Mouse (Mus musculus) midbrain, embryonic 15.5 days (tissue): ENCODE data around the gene Itm2b. TPM values are rescaled to one million over a fixed set of nuclear protein-coding genes. Genes with fewer than 3 reads are reported as not detected.

Source experiments
- ATAC-seq: fragments of 200-750 bp; cut with Nextera tagmentation; replicated peaks from 2 replicates; pipeline ENCODE4 v1.8.0; 2017; ENCODE audit warnings: moderate TSS enrichment
- H3K27ac ChIP-seq: fragments of 300-500 bp; sonication (generic); 2 replicates; pipeline ENCODE4 v1.5.1; 2015; ENCODE audit warnings: mild to moderate bottlenecking, inconsistent platforms
- H3K27me3 ChIP-seq: fragments of 300-500 bp; sonication (generic); replicated peaks from 2 replicates; pipeline ENCODE4 v1.6.1; 2015; ENCODE audit warnings: inconsistent platforms
- H3K36me3 ChIP-seq: fragments of 300-500 bp; sonication (generic); replicated peaks from 2 replicates; pipeline ENCODE4 v1.6.1; 2015; ENCODE audit warnings: inconsistent platforms
- H3K4me1 ChIP-seq: fragments of 300-500 bp; sonication (generic); 2 replicates; pipeline ENCODE4 v1.6.1; 2015; ENCODE audit warnings: inconsistent platforms
- H3K4me2 ChIP-seq: fragments of 300-500 bp; sonication (generic); 2 replicates; pipeline ENCODE4 v1.6.1; 2015; ENCODE audit warnings: inconsistent platforms, mild to moderate bottlenecking, moderate library complexity
- H3K4me3 ChIP-seq: fragments of 300-500 bp; sonication (generic); 2 replicates; pipeline ENCODE4 v1.5.1; 2015; ENCODE audit warnings: mild to moderate bottlenecking, inconsistent platforms
- H3K9ac ChIP-seq: fragments of 300-500 bp; sonication (generic); 2 replicates; pipeline ENCODE4 v1.6.1; 2015; ENCODE audit warnings: mild to moderate bottlenecking, inconsistent platforms
- H3K9me3 ChIP-seq: fragments of 300-500 bp; sonication (generic); 2 replicates; pipeline ENCODE4 v1.6.1; 2016; ENCODE audit warnings: inconsistent platforms
- WGBS: fragments of 180-500 bp; shearing (Covaris S2); methylation state at CpG from one replicate; pipeline ENCODE4 v1.1.7; 2015; ENCODE audit warnings: mixed read lengths; 5-methylcytosine and 5-hydroxymethylcytosine counted together
- polyA plus RNA-seq: library from polyadenylated mRNA; unstranded; fragments of >200 nt; fragmentation: Nextera tagmentation; extraction: Ambion mirVana; gene quantifications from 2 replicates; pipeline ENCODE4 v1.2.1, GENCODE M21; 2015

Gene Itm2b
- polyA plus RNA-seq, 1 experiment from 2014 or later, result 590 TPM

- Histone ChIP-seq H3K9me3 (no peaks in the 10 kb centered on the region), H3K27ac (peak overlapping the region; percentile 97), H3K36me3 (no peaks in the 10 kb centered on the region), H3K27me3 (no peaks in the 10 kb centered on the region), H3K9ac (peak overlapping the region; percentile 92), H3K4me2 (peak overlapping the region; percentile 62), H3K4me3 (peak overlapping the region; percentile 71), H3K4me1 (peaks cover 22% of the 10 kb centered on the region)
- 0 out of 2 replicates have a peak, but pooled peaks have one; percentile 32 for ATAC-seq
- WGBS, result 11% methylated on average over 8 of the region's 8 CpGs
Measured at GRCm38 (mm10) chr14:73326511-73326910, 58.6 kb downstream of the Itm2b start.

DNA sequence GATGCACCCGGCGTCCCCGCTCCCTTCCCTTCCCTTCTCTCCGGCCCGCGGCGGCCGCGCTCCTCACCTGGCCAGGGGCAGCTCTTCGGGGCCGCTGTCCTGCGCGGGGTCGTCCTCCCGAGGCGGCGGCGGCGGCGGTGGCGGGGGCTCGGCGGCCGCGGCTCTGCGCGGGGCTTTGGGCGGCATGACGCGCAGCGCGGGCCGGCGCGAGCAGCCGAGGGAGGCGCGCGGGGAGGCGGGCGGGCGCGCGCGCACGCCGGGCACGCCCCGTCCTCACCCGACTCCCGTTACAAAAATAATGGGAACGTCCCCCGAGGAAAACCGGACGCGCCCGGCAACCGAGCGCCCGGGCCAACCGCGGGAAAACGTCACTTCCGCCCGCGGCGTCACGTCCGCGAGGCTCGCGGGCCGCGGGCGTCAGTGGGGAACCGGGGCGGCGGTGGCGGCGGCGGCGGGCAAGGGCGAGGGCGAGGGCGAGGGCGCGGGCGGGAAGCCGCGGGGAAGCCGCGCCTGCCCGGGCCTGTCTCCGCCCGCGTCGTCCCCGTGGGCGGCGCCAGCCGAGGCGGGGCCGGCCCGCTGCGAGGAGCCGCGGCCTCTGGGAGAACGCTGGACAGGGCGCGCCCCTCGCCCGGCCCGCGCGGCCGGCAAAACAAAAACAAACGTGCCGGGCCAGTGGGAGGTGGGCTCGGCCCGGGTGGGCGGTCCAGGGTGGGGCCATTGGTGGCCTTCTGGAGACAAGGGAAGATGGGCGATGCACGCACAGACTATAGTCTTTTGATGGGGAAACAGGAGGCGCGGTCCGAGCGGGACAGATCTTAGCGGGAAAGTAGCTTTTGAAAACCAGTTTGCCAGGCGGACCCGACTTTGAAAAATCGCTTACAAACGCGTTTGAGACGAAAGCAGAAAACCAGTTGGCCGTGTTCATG lies 59.4 kb downstream of the Itm2b start, which contains the start of gene Rb1:
TSS of gene Rb1 (minus strand) at position 367 of the 926 bp plus-strand sequence.
- Histone ChIP-seq H3K9ac (peak within 1 kb of the TSS; percentile 92), H3K4me1 (peaks cover 22% of the 10 kb centered on the region), H3K4me2 (peak within 1 kb of the TSS; percentile 62), H3K27me3 (no peaks in the 10 kb centered on the region), H3K9me3 (no peaks in the 10 kb centered on the region), H3K36me3 (no peaks in the 10 kb centered on the region), H3K4me3 (peak within 1 kb of the TSS; percentile 71), H3K27ac (peak within 1 kb of the TSS; percentile 97)
- under 1% methylated on average over 95 of the region's 135 CpGs for WGBS
- ATAC-seq, result peak; percentile 92

- Histone ChIP-seq H3K4me1 (peaks cover 22% of the 10 kb centered on the region), H3K36me3 (no peaks in the 10 kb centered on the region), H3K27ac (peak overlapping the region; percentile 97), H3K27me3 (no peaks in the 10 kb centered on the region), H3K4me2 (peak overlapping the region; percentile 62), H3K9me3 (no peaks in the 10 kb centered on the region), H3K9ac (peak overlapping the region; percentile 92), H3K4me3 (peak overlapping the region; percentile 71)
- peak; percentile 71 for ATAC-seq
- WGBS, result 0% methylated on average over 41 of the region's 55 CpGs
Measured at GRCm38 (mm10) chr14:73324634-73325455, 60.2 kb downstream of the Itm2b start.

DNA sequence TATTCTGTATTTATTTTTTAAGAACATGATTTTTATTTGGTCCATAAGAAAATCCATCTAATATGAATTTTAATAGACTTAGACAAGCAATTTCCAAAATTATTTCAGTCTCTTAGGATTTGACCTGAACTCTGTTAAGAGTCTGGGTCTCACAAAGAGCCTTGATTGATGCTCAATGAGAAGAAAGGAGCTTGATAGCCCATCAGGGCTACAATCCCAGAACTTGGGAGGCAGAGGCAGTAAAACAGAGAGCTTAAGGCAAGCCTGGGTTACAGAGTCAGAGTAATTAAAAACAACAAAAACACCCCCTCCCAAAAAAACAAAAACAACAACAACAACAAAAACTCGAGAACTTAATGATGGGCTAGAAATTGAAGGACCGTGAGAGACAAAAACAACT lies 61.1 kb downstream of the Itm2b start:
- Histone ChIP-seq H3K27ac (no peak overlapping the region), H3K9ac (no peak overlapping the region), H3K4me2 (peak overlapping the region; percentile 62), H3K9me3 (no peaks in the 10 kb centered on the region), H3K4me1 (peaks cover 22% of the 10 kb centered on the region), H3K4me3 (no peak overlapping the region), H3K36me3 (no peaks in the 10 kb centered on the region), H3K27me3 (no peaks in the 10 kb centered on the region)
- no peak for ATAC-seq
- WGBS, result 44% methylated on average over 2 of the region's 2 CpGs

- Histone ChIP-seq H3K27ac (no peak overlapping the region), H3K4me2 (no peak overlapping the region), H3K27me3 (no peaks in the 10 kb centered on the region), H3K9ac (no peak overlapping the region), H3K36me3 (no peaks in the 10 kb centered on the region), H3K4me3 (no peak overlapping the region), H3K9me3 (no peaks in the 10 kb centered on the region), H3K4me1 (peaks cover 22% of the 10 kb centered on the region)
- no peak for ATAC-seq
- 93% methylated on average over 3 of the region's 3 CpGs for whole genome bisulfite sequencing
Measured at GRCm38 (mm10) chr14:73322142-73322541, 62.9 kb downstream of the Itm2b start.

DNA sequence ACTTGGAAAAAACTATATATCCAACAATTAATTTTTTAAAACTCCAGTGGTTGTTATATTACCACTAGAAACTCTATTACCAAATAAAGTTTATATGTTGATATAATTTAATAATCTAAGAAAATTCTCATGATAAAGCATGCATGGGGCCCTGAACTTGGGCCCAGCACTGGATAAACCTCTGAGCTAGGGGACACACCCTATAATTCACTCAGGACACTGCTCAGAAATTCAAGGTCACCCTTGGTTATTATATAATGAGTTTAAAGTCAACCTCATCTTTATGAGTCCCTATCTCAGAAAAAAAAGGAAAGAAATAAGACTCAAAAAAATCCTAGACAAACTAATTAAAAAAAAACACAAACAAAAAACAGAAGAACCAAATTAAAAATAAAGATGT lies 68.2 kb downstream of the Itm2b start:
- Histone ChIP-seq H3K4me2 (no peak overlapping the region), H3K27ac (no peak overlapping the region), H3K4me1 (no peaks in the 10 kb centered on the region), H3K9ac (no peak overlapping the region), H3K36me3 (no peaks in the 10 kb centered on the region), H3K9me3 (no peaks in the 10 kb centered on the region), H3K27me3 (no peaks in the 10 kb centered on the region), H3K4me3 (no peak overlapping the region)
- ATAC-seq, result no peak

DNA sequence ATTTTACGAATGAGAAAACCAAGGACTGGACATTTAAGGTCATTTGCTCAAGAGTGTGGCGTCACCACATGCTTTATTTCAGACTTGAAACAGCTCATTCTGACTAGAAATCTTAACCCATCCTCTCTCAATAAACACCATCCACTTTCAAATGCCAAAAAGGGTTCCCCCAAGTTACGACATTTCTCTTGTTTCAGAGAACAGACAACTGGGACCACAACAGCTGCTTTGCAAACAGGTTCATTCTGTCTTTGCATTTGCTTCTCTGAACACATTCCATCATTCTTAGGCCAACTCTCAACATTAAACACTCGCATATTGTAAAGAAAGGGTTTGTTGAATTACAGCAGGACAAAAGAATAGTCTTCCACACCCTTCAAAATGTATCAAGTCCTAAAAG lies 71.2 kb downstream of the Itm2b start:
- 58% methylated on average over 4 of the region's 4 CpGs for WGBS
- no peaks in the 10 kb centered on the region for H3K27me3 ChIP-seq
- no peaks in the 10 kb centered on the region for H3K36me3 ChIP-seq
- no peak overlapping the region for H3K4me3 ChIP-seq
- no peak overlapping the region for H3K4me2 ChIP-seq
- H3K9me3 ChIP-seq, result no peaks in the 10 kb centered on the region
- no peak overlapping the region for H3K27ac ChIP-seq
- no peak for ATAC-seq
- no peak overlapping the region for H3K9ac ChIP-seq
- H3K4me1 ChIP-seq, result no peaks in the 10 kb centered on the region

DNA sequence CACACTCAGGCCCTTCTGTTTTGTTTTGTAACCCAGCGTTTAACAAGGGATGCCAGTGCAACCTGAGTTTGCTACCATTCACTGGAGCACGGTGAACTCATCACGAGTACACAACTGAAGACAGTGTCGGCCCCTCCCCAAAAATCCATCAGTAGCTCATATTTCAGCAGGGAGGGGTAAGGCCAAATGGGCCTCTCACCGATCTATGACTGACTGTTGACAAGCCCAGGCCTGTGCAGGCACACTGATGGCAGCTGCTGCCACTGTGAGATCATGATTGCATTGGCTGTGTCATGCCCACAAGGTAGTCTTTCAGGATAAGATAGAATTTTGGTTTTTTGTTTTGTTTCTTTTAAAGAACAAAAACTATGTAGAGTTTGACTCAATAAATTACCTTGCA lies 71.7 kb downstream of the Itm2b start:
- 65% methylated on average over 5 of the region's 5 CpGs for whole genome bisulfite sequencing
- H3K4me3 ChIP-seq, result no peak overlapping the region
- H3K9ac ChIP-seq, result no peak overlapping the region
- H3K4me2 ChIP-seq, result no peak overlapping the region
- H3K9me3 ChIP-seq, result no peaks in the 10 kb centered on the region
- H3K36me3 ChIP-seq, result no peaks in the 10 kb centered on the region
- no peaks in the 10 kb centered on the region for H3K27me3 ChIP-seq
- H3K27ac ChIP-seq, result no peak overlapping the region
- no peaks in the 10 kb centered on the region for H3K4me1 ChIP-seq
- 0 out of 2 replicates have a peak, but pooled peaks have one; percentile 33 for ATAC-seq

GRCm38 (mm10) chr14:73312909-73313308 lies 72.2 kb downstream of the Itm2b start:
- no peak overlapping the region for H3K27ac ChIP-seq
- no peaks in the 10 kb centered on the region for H3K9me3 ChIP-seq
- no peaks in the 10 kb centered on the region for H3K27me3 ChIP-seq
- H3K4me2 ChIP-seq, result no peak overlapping the region
- H3K9ac ChIP-seq, result no peak overlapping the region
- no peaks in the 10 kb centered on the region for H3K4me1 ChIP-seq
- no peak for ATAC-seq
- WGBS, result 83% methylated on average over 5 of the region's 5 CpGs
- H3K4me3 ChIP-seq, result no peak overlapping the region
- H3K36me3 ChIP-seq, result no peaks in the 10 kb centered on the region

Other genes starting within 250 kb of the Itm2b start
- 3.6 and 4.1 TPM in 2 replicates for gene Lpar6, start 147.4 kb downstream of the Itm2b start, polyA plus RNA-seq
- gene Rb1, start 59.5 kb downstream of the Itm2b start, polyA plus RNA-seq, result 28.0 and 30.2 TPM in 2 replicates
- 82.8 and 91.5 TPM in 2 replicates for gene Med4, start 124.7 kb upstream of the Itm2b start, polyA plus RNA-seq
- gene Sucla2, start 140.0 kb upstream of the Itm2b start, polyA plus RNA-seq, result 109 and 111 TPM in 2 replicates
- gene Nudt15, start 163.0 kb upstream of the Itm2b start, polyA plus RNA-seq, result 7.1 and 8.2 TPM in 2 replicates